Mouse (Mus musculus): Measurements from ENCODE around the gene Ascc1.

GRCm38 (mm10) chr10:59977141-59977540 lies 25.5 kb upstream of the Ascc1 start:
- TF ChIP-seq CTCF (IDR thresholded peaks at IDR 0.05; ENCODE audit: borderline replicate concordance, insufficient read depth, low read length) (no peak), POLR2A (IDR thresholded peaks at IDR 0.05; ENCODE audit: low read depth, low read length) (no peak)

All from embryonic fibroblast, embryonic 13.5 days (primary cell).